Mouse (Mus musculus) testis, adult 2 months (tissue): ENCODE measurements around the gene Nfe2l2.

Source experiments
- CTCF ChIP-seq: fragments of 200-500 bp; IDR thresholded peaks from 2 replicates; pipeline ENCODE4 v1.5.1; 2012; ENCODE audit warnings: low read depth, mild to moderate bottlenecking, inconsistent platforms, low read length, moderate library complexity; ENCODE audit not compliant: control insufficient read depth, insufficient read depth, insufficient replicate concordance
- POLR2A ChIP-seq: fragments of 200-500 bp; IDR thresholded peaks from 2 replicates; pipeline ENCODE4 v1.6.1; 2012; ENCODE audit warnings: low read depth, mild to moderate bottlenecking, inconsistent platforms, low read length, moderate library complexity; ENCODE audit not compliant: control insufficient read depth

GRCm38 (mm10) chr2:75704234-75705161 is at the start of gene Nfe2l2:
- TF ChIP-seq POLR2A: peak; percentile 88
- TF ChIP-seq CTCF: no peak
